Mouse (Mus musculus): Measurements from ENCODE around the gene Rhbdd1. TPM values are rescaled to one million over a fixed set of nuclear protein-coding genes. Genes with fewer than 3 reads are reported as not detected.
A peak's percentile ranks its signal among the peaks of the same experiment; 100 is the strongest.

Rhbdd1 gene
- 2.9 and 3.2 TPM in 2 replicates for polyA plus RNA-seq (2014; fragmentation: Nextera tagmentation; extraction: Ambion mirVana)

DNA sequence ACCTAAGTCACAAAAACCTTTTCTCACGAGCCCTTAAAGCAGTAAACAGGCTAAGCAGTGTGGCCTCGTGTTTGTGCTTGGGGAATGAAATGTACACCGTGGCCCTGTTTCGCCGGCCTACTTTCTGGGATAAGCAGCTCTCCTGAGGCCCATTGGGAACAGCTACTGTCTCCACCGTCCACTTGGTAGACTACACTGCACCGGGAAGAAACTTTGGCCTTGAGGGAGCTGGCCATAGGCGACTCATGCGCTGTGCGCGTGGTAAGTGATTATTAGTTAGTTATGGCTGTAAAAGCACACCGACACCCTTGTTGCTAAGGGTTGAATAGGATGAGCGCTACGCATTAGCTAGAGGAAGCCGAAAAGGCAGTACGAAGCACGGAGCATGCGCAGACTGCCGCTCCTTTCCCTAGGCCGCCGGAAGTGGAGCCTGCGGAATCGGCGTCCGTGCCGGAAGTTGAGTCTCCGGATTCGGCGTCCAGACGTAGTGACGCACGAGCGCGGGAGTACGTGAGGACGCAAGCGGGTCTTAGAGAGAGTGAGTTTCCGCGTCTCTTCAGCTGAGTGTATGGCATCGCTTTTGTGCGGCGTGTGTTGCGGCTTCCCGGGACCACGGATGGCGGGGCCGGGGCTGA lies at the start of gene Rhbdd1:
Gene Rhbdd1 (plus strand): TSS at position 342 of the 635 bp plus-strand sequence.
- WGBS, result 4% methylated on average over 47 of the region's 47 CpGs
- DNase-seq (peak; percentile 100), ATAC-seq (ENCODE audit: low FRiP score, low TSS enrichment) (peak; percentile 98)
- Histone ChIP-seq H3K36me3 (ENCODE audit: control insufficient read depth, insufficient read depth, low read length) (no peaks in the 10 kb centered on the region), H3K4me3 (replicated peaks; ENCODE audit: low read depth, low read length) (peak within 1 kb of the TSS; percentile 84), H3K4me2 (ENCODE audit: low read length) (peak within 1 kb of the TSS; percentile 80), H3K9ac (replicated peaks; ENCODE audit: low read length) (peak within 1 kb of the TSS; percentile 88), H3K27ac (replicated peaks; ENCODE audit: low read depth, low read length) (peak within 1 kb of the TSS; percentile 97), H3K27me3 (ENCODE audit: control insufficient read depth, insufficient read depth, low read length) (no peaks in the 10 kb centered on the region), H3K9me3 (ENCODE audit: control insufficient read depth, low read length) (no peaks in the 10 kb centered on the region), H3K4me1 (ENCODE audit: control insufficient read depth, insufficient read depth, low read length) (peaks cover 18% of the 10 kb centered on the region; the same call in 1 of the 2 replicates)

- Histone ChIP-seq H3K9ac (replicated peaks; ENCODE audit: low read length) (no peak overlapping the region), H3K27ac (replicated peaks; ENCODE audit: low read depth, low read length) (no peak overlapping the region), H3K36me3 (ENCODE audit: control insufficient read depth, insufficient read depth, low read length) (no peaks in the 10 kb centered on the region), H3K4me2 (ENCODE audit: low read length) (no peak overlapping the region), H3K27me3 (ENCODE audit: control insufficient read depth, insufficient read depth, low read length) (no peaks in the 10 kb centered on the region), H3K4me3 (replicated peaks; ENCODE audit: low read depth, low read length) (no peak overlapping the region), H3K9me3 (ENCODE audit: control insufficient read depth, low read length) (no peaks in the 10 kb centered on the region), H3K4me1 (ENCODE audit: control insufficient read depth, insufficient read depth, low read length) (no peaks in the 10 kb centered on the region)
- no peak for DNase-seq
- ATAC-seq (ENCODE audit: low FRiP score, low TSS enrichment), result no peak
- WGBS, result 87% methylated on average over 4 of the region's 4 CpGs
Measured at GRCm38 (mm10) chr1:82267547-82267946, 48.7 kb upstream of the Rhbdd1 start.

DNA sequence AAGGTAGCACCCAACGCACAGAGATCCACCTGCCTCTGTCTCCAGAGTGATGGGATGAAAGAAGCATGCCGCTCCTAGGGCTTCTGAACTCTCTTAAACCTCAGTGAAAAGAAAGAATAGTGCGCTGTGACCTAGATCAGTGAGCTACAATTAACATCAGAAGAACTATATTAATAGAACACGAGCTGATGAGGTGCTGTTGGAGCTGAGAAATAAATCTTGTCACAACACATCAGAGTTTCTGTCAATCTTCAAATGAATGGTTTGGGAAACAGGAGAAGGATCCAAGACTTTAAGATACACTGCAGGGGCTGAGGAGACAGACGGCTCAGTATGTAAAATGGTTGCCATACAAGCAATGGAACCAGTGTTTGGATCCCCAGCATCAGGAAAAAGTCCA lies 44.0 kb upstream of the Rhbdd1 start:
- WGBS, result 46% methylated on average over 5 of the region's 5 CpGs
- Histone ChIP-seq H3K27ac (replicated peaks; ENCODE audit: low read depth, low read length) (no peak overlapping the region), H3K4me2 (ENCODE audit: low read length) (no peak overlapping the region), H3K4me3 (replicated peaks; ENCODE audit: low read depth, low read length) (no peak overlapping the region), H3K9ac (replicated peaks; ENCODE audit: low read length) (no peak overlapping the region), H3K27me3 (ENCODE audit: control insufficient read depth, insufficient read depth, low read length) (no peaks in the 10 kb centered on the region), H3K4me1 (ENCODE audit: control insufficient read depth, insufficient read depth, low read length) (peaks cover 6% of the 10 kb centered on the region), H3K9me3 (ENCODE audit: control insufficient read depth, low read length) (no peaks in the 10 kb centered on the region), H3K36me3 (ENCODE audit: control insufficient read depth, insufficient read depth, low read length) (0 out of 2 replicates have a peak, but pooled peaks cover 8% of the 10 kb centered on the region)
- DNase-seq (no peak), ATAC-seq (ENCODE audit: low FRiP score, low TSS enrichment) (no peak)

DNA sequence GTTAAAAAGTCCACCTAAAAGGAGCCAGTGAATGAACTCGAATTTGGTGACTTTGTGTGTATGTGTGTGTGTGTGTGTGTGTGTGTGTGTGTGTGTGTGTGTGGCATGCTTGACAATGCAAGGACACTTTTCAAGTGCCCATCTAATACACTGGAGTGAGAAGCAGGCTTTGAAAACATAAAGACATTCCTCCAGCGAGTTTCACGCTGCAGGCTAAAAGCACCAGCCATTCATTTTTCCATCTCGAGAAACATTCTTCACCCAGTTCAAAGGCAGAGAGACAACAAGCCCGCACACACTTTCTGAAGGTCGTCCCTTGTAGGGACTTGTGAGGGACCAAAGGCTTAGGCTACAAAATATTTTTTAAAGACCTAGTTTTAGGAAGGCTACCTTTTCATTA lies 42.7 kb upstream of the Rhbdd1 start:
- H3K27ac ChIP-seq (replicated peaks; ENCODE audit: low read depth, low read length), result no peak overlapping the region
- no peak overlapping the region for H3K9ac ChIP-seq (replicated peaks; ENCODE audit: low read length)
- H3K4me1 ChIP-seq (ENCODE audit: control insufficient read depth, insufficient read depth, low read length), result peaks cover 6% of the 10 kb centered on the region
- no peak for DNase-seq
- no peak overlapping the region for H3K4me2 ChIP-seq (ENCODE audit: low read length)
- 12% methylated on average over 6 of the region's 6 CpGs for WGBS
- ATAC-seq (ENCODE audit: low FRiP score, low TSS enrichment), result peak; percentile 35; the same call in 1 of the 2 replicates
- no peaks in the 10 kb centered on the region for H3K9me3 ChIP-seq (ENCODE audit: control insufficient read depth, low read length)
- no peak overlapping the region for H3K4me3 ChIP-seq (replicated peaks; ENCODE audit: low read depth, low read length)
- H3K27me3 ChIP-seq (ENCODE audit: control insufficient read depth, insufficient read depth, low read length), result no peaks in the 10 kb centered on the region
- H3K36me3 ChIP-seq (ENCODE audit: control insufficient read depth, insufficient read depth, low read length), result peaks cover 15% of the 10 kb centered on the region; the same call in 1 of the 2 replicates

DNA sequence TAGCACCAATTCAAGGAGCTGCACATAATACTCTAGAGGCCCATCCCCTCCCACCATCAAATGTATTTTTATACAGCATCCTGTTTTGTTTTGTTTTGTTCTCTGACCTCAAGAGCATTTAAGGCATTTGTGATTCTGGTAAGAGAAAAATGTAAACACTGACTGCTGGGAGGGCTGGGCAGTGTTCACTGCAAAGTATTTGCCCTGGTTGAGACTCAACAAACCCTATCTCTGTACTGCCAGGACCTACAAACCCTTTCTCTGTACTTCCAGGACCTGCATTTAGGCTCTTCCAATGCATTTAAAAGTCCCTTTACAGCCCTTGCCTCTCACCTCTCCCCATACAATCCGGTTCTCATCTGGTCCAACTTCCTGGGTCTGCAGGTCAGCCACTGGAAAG lies 41.9 kb upstream of the Rhbdd1 start:
- Histone ChIP-seq H3K4me3 (replicated peaks; ENCODE audit: low read depth, low read length) (no peak overlapping the region), H3K4me1 (ENCODE audit: control insufficient read depth, insufficient read depth, low read length) (peaks cover 6% of the 10 kb centered on the region), H3K9ac (replicated peaks; ENCODE audit: low read length) (no peak overlapping the region), H3K27me3 (ENCODE audit: control insufficient read depth, insufficient read depth, low read length) (no peaks in the 10 kb centered on the region), H3K9me3 (ENCODE audit: control insufficient read depth, low read length) (no peaks in the 10 kb centered on the region), H3K4me2 (ENCODE audit: low read length) (no peak overlapping the region), H3K27ac (replicated peaks; ENCODE audit: low read depth, low read length) (no peak overlapping the region), H3K36me3 (ENCODE audit: control insufficient read depth, insufficient read depth, low read length) (peaks cover 15% of the 10 kb centered on the region; the same call in 1 of the 2 replicates)
- ATAC-seq (ENCODE audit: low FRiP score, low TSS enrichment), result no peak
- DNase-seq, result no peak
- WGBS, result 27% methylated on average over 1 of the region's 1 CpGs

- no peak for DNase-seq
- no peak overlapping the region for H3K4me3 ChIP-seq (replicated peaks; ENCODE audit: low read depth, low read length)
- whole genome bisulfite sequencing, result 92% methylated on average over 1 of the region's 1 CpGs
- no peak overlapping the region for H3K4me2 ChIP-seq (ENCODE audit: low read length)
- peaks cover 15% of the 10 kb centered on the region; the same call in 1 of the 2 replicates for H3K36me3 ChIP-seq (ENCODE audit: control insufficient read depth, insufficient read depth, low read length)
- H3K9ac ChIP-seq (replicated peaks; ENCODE audit: low read length), result no peak overlapping the region
- no peak for ATAC-seq (ENCODE audit: low FRiP score, low TSS enrichment)
- H3K4me1 ChIP-seq (ENCODE audit: control insufficient read depth, insufficient read depth, low read length), result peaks cover 8% of the 10 kb centered on the region; the same call in 1 of the 2 replicates
- H3K27me3 ChIP-seq (ENCODE audit: control insufficient read depth, insufficient read depth, low read length), result no peaks in the 10 kb centered on the region
- no peaks in the 10 kb centered on the region for H3K9me3 ChIP-seq (ENCODE audit: control insufficient read depth, low read length)
- H3K27ac ChIP-seq (replicated peaks; ENCODE audit: low read depth, low read length), result no peak overlapping the region
Measured at GRCm38 (mm10) chr1:82279768-82280167, 36.5 kb upstream of the Rhbdd1 start.

- DNase-seq (no peak), ATAC-seq (ENCODE audit: low FRiP score, low TSS enrichment) (no peak)
- WGBS, result 89% methylated on average over 6 of the region's 6 CpGs
Measured at GRCm38 (mm10) chr1:82281823-82282222, 34.4 kb upstream of the Rhbdd1 start.

GRCm38 (mm10) chr1:82282992-82283611 lies 33.1 kb upstream of the Rhbdd1 start:
- Histone ChIP-seq H3K36me3 (ENCODE audit: control insufficient read depth, insufficient read depth, low read length) (0 out of 2 replicates have a peak, but pooled peaks cover 2% of the 10 kb centered on the region), H3K27me3 (ENCODE audit: control insufficient read depth, insufficient read depth, low read length) (no peaks in the 10 kb centered on the region), H3K27ac (replicated peaks; ENCODE audit: low read depth, low read length) (peak overlapping the region; percentile 92), H3K4me1 (ENCODE audit: control insufficient read depth, insufficient read depth, low read length) (peaks cover 38% of the 10 kb centered on the region), H3K4me2 (ENCODE audit: low read length) (peak overlapping the region; percentile 82), H3K9me3 (ENCODE audit: control insufficient read depth, low read length) (no peaks in the 10 kb centered on the region), H3K9ac (replicated peaks; ENCODE audit: low read length) (peak overlapping the region; percentile 62), H3K4me3 (replicated peaks; ENCODE audit: low read depth, low read length) (peak overlapping the region; percentile 45)
- ATAC-seq (ENCODE audit: low FRiP score, low TSS enrichment) (peak; percentile 99), DNase-seq (peak; percentile 96)
- 2% methylated on average over 35 of the region's 35 CpGs for WGBS

More at GRCm38 (mm10) chr1:82281823-82282222, 34.4 kb upstream of the Rhbdd1 start:
- Histone ChIP-seq H3K27me3 (ENCODE audit: control insufficient read depth, insufficient read depth, low read length) (no peaks in the 10 kb centered on the region), H3K27ac (replicated peaks; ENCODE audit: low read depth, low read length) (no peak overlapping the region), H3K4me3 (replicated peaks; ENCODE audit: low read depth, low read length) (no peak overlapping the region), H3K36me3 (ENCODE audit: control insufficient read depth, insufficient read depth, low read length) (peaks cover 11% of the 10 kb centered on the region; the same call in 1 of the 2 replicates), H3K4me1 (ENCODE audit: control insufficient read depth, insufficient read depth, low read length) (peaks cover 27% of the 10 kb centered on the region), H3K9ac (replicated peaks; ENCODE audit: low read length) (no peak overlapping the region), H3K9me3 (ENCODE audit: control insufficient read depth, low read length) (no peaks in the 10 kb centered on the region), H3K4me2 (ENCODE audit: low read length) (no peak overlapping the region)
